Mouse (Mus musculus) liver, postnatal 0 days (tissue): ENCODE measurements around the gene Cux2. TPM values are rescaled to one million over a fixed set of nuclear protein-coding genes. Genes with fewer than 3 reads are reported as not detected.

Experiments
- ATAC-seq: fragments of 200-750 bp; cut with Nextera tagmentation; 2 replicates; pipeline ENCODE4 v1.8.0; 2017; ENCODE audit warnings: mild to moderate bottlenecking, moderate library complexity
- DNase-seq: peaks from one replicate; pipeline ENCODE4 v3.0.0-alpha.2; 2016
- H3K27ac ChIP-seq: fragments of 300-500 bp; sonication (generic); 2 replicates; pipeline ENCODE4 v1.5.1; 2014; ENCODE audit warnings: antibody characterized with exemption, moderate library complexity, mild to moderate bottlenecking, low read depth
- H3K27me3 ChIP-seq: fragments of 300-500 bp; sonication (generic); 2 replicates; pipeline ENCODE4 v1.6.1; 2014; ENCODE audit warnings: low read length, control low read depth, mixed read lengths; ENCODE audit not compliant: insufficient read depth
- H3K36me3 ChIP-seq: fragments of 300-500 bp; sonication (generic); replicated peaks from 2 replicates; pipeline ENCODE4 v1.6.1; 2014; ENCODE audit warnings: mild to moderate bottlenecking, control low read depth, low read length, moderate library complexity, mixed read lengths; ENCODE audit not compliant: insufficient read depth
- H3K4me1 ChIP-seq: fragments of 300-500 bp; sonication (generic); 2 replicates; pipeline ENCODE4 v1.6.1; 2014; ENCODE audit warnings: antibody characterized with exemption, mild to moderate bottlenecking, control low read depth; ENCODE audit not compliant: insufficient read depth
- H3K4me2 ChIP-seq: fragments of 300-500 bp; sonication (generic); 2 replicates; pipeline ENCODE4 v1.6.1; 2014; ENCODE audit warnings: low read depth, mild to moderate bottlenecking, low read length, moderate library complexity, mixed read lengths
- H3K4me3 ChIP-seq: fragments of 300-500 bp; sonication (generic); 2 replicates; pipeline ENCODE4 v1.5.1; 2014; ENCODE audit warnings: low read depth, low read length
- H3K9ac ChIP-seq: fragments of 300-500 bp; sonication (generic); replicated peaks from 2 replicates; pipeline ENCODE4 v1.6.1; 2014; ENCODE audit warnings: mild to moderate bottlenecking, moderate library complexity
- H3K9me3 ChIP-seq: fragments of 300-500 bp; sonication (generic); 2 replicates; pipeline ENCODE4 v1.6.1; 2016; ENCODE audit warnings: mild to moderate bottlenecking, control low read depth, low read length, mixed read lengths
- CTCF ChIP-seq: sonication (generic); IDR thresholded peaks from 2 replicates; pipeline ENCODE4 v1.5.1; 2016; ENCODE audit warnings: antibody characterized with exemption, low read depth
- EP300 ChIP-seq: IDR thresholded peaks from 2 replicates; pipeline ENCODE4 v1.6.1; 2016; ENCODE audit warnings: antibody characterized with exemption, low read depth, mild to moderate bottlenecking
- WGBS: fragments of 180-500 bp; shearing (Covaris S2); extraction: QIAGEN DNeasy Blood & Tissue Kit; methylation state at CpG from one replicate; pipeline ENCODE4 v1.1.7; 2014; ENCODE audit not compliant: insufficient replicate concordance; 5-methylcytosine and 5-hydroxymethylcytosine counted together
- microRNA-seq: library from miRNA; unstranded; fragments of <30 nt; microRNA quantifications from one replicate; pipeline ENCODE4, GENCODE M21; 2016
- polyA plus RNA-seq: library from polyadenylated mRNA; unstranded; fragments of >200 nt; fragmentation: Nextera tagmentation; extraction: Ambion mirVana; gene quantifications from 2 replicates; pipeline ENCODE4 v1.2.1, GENCODE M21; 2015

The Cux2 gene
- polyA plus RNA-seq, 1 experiment from 2014 or later = 3.5 TPM

- 0 out of 2 replicates have a peak overlapping the region, but pooled peaks have one; percentile 11 for H3K27ac ChIP-seq
- H3K9me3 ChIP-seq = no peaks in the 10 kb centered on the region
- peaks cover 71% of the 10 kb centered on the region for H3K36me3 ChIP-seq
- ATAC-seq (no peak), DNase-seq (no peak)
- H3K27me3 ChIP-seq = no peaks in the 10 kb centered on the region
- no peak overlapping the region for H3K4me3 ChIP-seq
- 61% methylated on average over 7 of the region's 7 CpGs for WGBS
- H3K4me1 ChIP-seq = peaks cover 4% of the 10 kb centered on the region
- no peak for TF ChIP-seq EP300
- TF ChIP-seq CTCF = no peak
- no peak overlapping the region for H3K4me2 ChIP-seq
- no peak overlapping the region for H3K9ac ChIP-seq
These were observed 237.2 kb downstream of the Cux2 start for GRCm38 (mm10) chr5:121812526-121813243.

DNA sequence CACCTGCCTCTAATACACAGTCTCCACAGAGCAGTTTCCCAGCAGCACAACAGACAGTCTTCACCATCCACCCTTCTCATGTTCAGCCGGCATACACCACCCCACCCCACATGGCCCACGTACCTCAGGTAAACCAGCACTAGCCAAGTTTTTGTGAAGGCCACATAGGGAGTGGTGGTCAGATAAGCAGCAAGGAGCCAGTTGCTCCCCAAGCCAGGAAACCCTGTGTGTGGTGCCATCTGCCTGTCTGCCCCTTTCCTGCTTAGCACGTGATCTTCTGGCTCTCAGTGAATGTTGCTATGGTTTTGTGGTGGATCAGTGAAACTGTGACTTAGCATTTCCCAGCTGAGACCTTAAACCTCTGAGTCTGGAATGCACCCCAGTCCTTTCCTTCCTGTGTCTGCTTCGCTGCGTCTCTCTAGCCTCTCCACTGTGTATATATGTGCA, 238.4 kb downstream of the Cux2 start:
- DNase-seq = no peak
- H3K4me1 ChIP-seq = peaks cover 4% of the 10 kb centered on the region

GRCm38 (mm10) chr5:121810331-121811151, 239.4 kb downstream of the Cux2 start:
- TF ChIP-seq CTCF (no peak), EP300 (no peak)
- ATAC-seq = no peak
- Histone ChIP-seq H3K27ac (no peak overlapping the region), H3K36me3 (peaks cover 57% of the 10 kb centered on the region), H3K4me2 (no peak overlapping the region), H3K4me3 (no peak overlapping the region), H3K4me1 (peaks cover 4% of the 10 kb centered on the region), H3K9me3 (no peaks in the 10 kb centered on the region), H3K27me3 (no peaks in the 10 kb centered on the region), H3K9ac (no peak overlapping the region)
- WGBS = 85% methylated on average over 17 of the region's 17 CpGs
- no peak for DNase-seq

More for the DNA sequence above, 238.4 kb downstream of the Cux2 start:
- WGBS = 43% methylated on average over 5 of the region's 5 CpGs
- TF ChIP-seq EP300 = no peak
- no peak for TF ChIP-seq CTCF
- Histone ChIP-seq H3K27me3 (no peaks in the 10 kb centered on the region), H3K27ac (no peak overlapping the region), H3K9ac (no peak overlapping the region), H3K4me2 (no peak overlapping the region), H3K9me3 (no peaks in the 10 kb centered on the region), H3K4me3 (no peak overlapping the region), H3K36me3 (peaks cover 60% of the 10 kb centered on the region)
- ATAC-seq = no peak; the same call in 1 of the 2 replicates

- WGBS = 45% methylated on average over 5 of the region's 5 CpGs
- Histone ChIP-seq H3K4me2 (no peak overlapping the region), H3K27me3 (no peaks in the 10 kb centered on the region), H3K27ac (no peak overlapping the region), H3K9ac (no peak overlapping the region), H3K9me3 (no peaks in the 10 kb centered on the region), H3K4me1 (peaks cover 4% of the 10 kb centered on the region), H3K36me3 (peaks cover 54% of the 10 kb centered on the region), H3K4me3 (no peak overlapping the region)
- DNase-seq (no peak), ATAC-seq (0 out of 2 replicates have a peak, but pooled peaks have one; percentile 12)
- TF ChIP-seq CTCF = no peak
- TF ChIP-seq EP300 = no peak
These were observed 240.2 kb downstream of the Cux2 start for GRCm38 (mm10) chr5:121809667-121810224.

DNA sequence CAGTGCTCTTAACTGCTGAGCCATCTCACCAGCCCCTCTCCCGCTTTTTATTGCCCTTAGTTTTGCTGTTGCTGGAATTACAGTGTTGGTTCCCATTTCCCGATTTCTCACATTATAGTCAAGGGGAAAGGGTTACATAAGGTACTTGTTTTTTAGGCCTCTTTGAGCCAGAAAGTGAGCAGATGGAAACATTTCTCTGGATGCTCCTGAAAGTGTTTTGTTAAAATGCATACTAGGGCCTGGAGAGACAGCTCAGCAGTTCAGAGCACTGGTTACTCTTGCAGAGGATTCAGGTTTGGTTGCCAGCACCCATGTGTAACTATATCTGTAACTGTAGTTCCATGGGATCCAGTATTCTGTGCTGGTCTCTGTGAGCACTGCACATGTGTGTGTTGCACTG, 241.7 kb downstream of the Cux2 start:
- 82% methylated on average over 2 of the region's 2 CpGs for WGBS
- DNase-seq (no peak), ATAC-seq (no peak)
- no peaks in the 10 kb centered on the region for H3K9me3 ChIP-seq
- no peaks in the 10 kb centered on the region for H3K27me3 ChIP-seq
- no peak overlapping the region for H3K4me3 ChIP-seq
- TF ChIP-seq CTCF = no peak
- no peak for TF ChIP-seq EP300
- no peak overlapping the region for H3K4me2 ChIP-seq
- H3K9ac ChIP-seq = no peak overlapping the region
- peaks cover 50% of the 10 kb centered on the region for H3K36me3 ChIP-seq
- H3K4me1 ChIP-seq = peaks cover 4% of the 10 kb centered on the region
- no peak overlapping the region for H3K27ac ChIP-seq

DNA sequence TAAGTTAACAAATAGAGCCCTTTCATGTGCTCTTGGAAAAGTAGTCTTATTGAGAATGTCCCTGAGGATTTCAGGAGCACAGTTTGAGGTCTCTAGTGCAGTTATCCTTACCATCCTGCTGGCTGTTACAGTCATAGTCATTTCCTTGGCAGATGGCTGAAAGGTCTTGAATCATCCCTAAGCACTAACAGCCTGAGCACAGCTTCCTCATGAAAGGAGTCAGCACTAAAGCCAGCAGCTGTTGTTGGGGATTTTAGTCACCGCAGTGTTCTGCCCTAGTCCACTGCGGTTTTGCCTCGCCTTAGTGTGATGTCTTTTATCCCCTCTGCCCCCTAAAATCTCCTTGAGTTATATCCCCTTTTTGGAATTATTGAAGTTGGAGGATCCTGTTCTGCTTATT, 242.7 kb downstream of the Cux2 start:
- Histone ChIP-seq H3K36me3 (peaks cover 50% of the 10 kb centered on the region), H3K27ac (no peak overlapping the region), H3K9ac (no peak overlapping the region), H3K4me3 (no peak overlapping the region), H3K9me3 (no peaks in the 10 kb centered on the region), H3K4me2 (no peak overlapping the region), H3K27me3 (no peaks in the 10 kb centered on the region), H3K4me1 (peaks cover 4% of the 10 kb centered on the region)
- 82% methylated on average over 3 of the region's 3 CpGs for WGBS
- DNase-seq (no peak), ATAC-seq (no peak)
- TF ChIP-seq CTCF (no peak), EP300 (no peak)

Small RNAs within 50 kb of the gene (microRNA-seq; reads per million reads assigned to microRNA genes)
- gene Mir7031 = 1.2 reads per million

Other genes starting within 250 kb of the Cux2 start
- gene Sh2b3, start 212.5 kb downstream of the Cux2 start, polyA plus RNA-seq = 9.0 and 9.1 TPM in 2 replicates
- 4.8 and 5.7 TPM in 2 replicates for gene Pheta1, start 201.1 kb downstream of the Cux2 start, polyA plus RNA-seq
- gene Myl2, start 50.8 kb upstream of the Cux2 start, polyA plus RNA-seq = 0.66 and 7.2 TPM in 2 replicates
- 0.13 and 0.18 TPM in 2 replicates for gene Ccdc63, start 90.7 kb upstream of the Cux2 start, polyA plus RNA-seq
- gene Ppp1cc, start 108.2 kb upstream of the Cux2 start, polyA plus RNA-seq = 97.7 and 97.9 TPM in 2 replicates
- gene Hvcn1, start 156.7 kb upstream of the Cux2 start, polyA plus RNA-seq = 7.0 and 7.3 TPM in 2 replicates
- 1.1 and 1.2 TPM in 2 replicates for gene Tctn1, start 214.4 kb upstream of the Cux2 start, polyA plus RNA-seq
- 4.4 and 5.6 TPM in 2 replicates for gene Pptc7, start 234.3 kb upstream of the Cux2 start, polyA plus RNA-seq